Mouse (Mus musculus): ENCODE measurements around the gene Prf1.

Prf1 gene

GRCm38 (mm10) chr10:61297477-61297876, at the start of gene Prf1:
TSS of gene Prf1 (plus strand) at chr10:61297833.
- peak; percentile 25 for DNase-seq (ENCODE audit: low spot score)

- DNase-seq (ENCODE audit: low spot score), result no peak
Measured at GRCm38 (mm10) chr10:61248596-61249114, 49.0 kb upstream of the Prf1 start.

- DNase-seq (ENCODE audit: low spot score), result no peak
Measured at GRCm38 (mm10) chr10:61249951-61250350, 47.7 kb upstream of the Prf1 start.

- DNase-seq (ENCODE audit: low spot score), result no peak
Measured at GRCm38 (mm10) chr10:61254761-61255160, 42.9 kb upstream of the Prf1 start.

GRCm38 (mm10) chr10:61255190-61255589, 42.4 kb upstream of the Prf1 start:
- DNase-seq (ENCODE audit: low spot score), result no peak

- no peak for DNase-seq (ENCODE audit: low spot score)
Measured at GRCm38 (mm10) chr10:61256665-61257064, 41.0 kb upstream of the Prf1 start.

- DNase-seq (ENCODE audit: low spot score), result no peak
Measured at GRCm38 (mm10) chr10:61258131-61258530, 39.5 kb upstream of the Prf1 start.

GRCm38 (mm10) chr10:61261229-61262156, 36.1 kb upstream of the Prf1 start:
- no peak for DNase-seq (ENCODE audit: low spot score)

GRCm38 (mm10) chr10:61263606-61264005, 34.0 kb upstream of the Prf1 start:
- no peak for DNase-seq (ENCODE audit: low spot score)

GRCm38 (mm10) chr10:61267378-61267777, 30.3 kb upstream of the Prf1 start:
- no peak for DNase-seq (ENCODE audit: low spot score)

- DNase-seq (ENCODE audit: low spot score), result no peak
Measured at GRCm38 (mm10) chr10:61272089-61272626, 25.5 kb upstream of the Prf1 start.

GRCm38 (mm10) chr10:61272631-61273030, 25.0 kb upstream of the Prf1 start:
- no peak for DNase-seq (ENCODE audit: low spot score)

- no peak for DNase-seq (ENCODE audit: low spot score)
Measured at GRCm38 (mm10) chr10:61273081-61273843, 24.4 kb upstream of the Prf1 start, which contains the start of gene Adamts14. TSS of gene Adamts14 (minus strand) at chr10:61273438.

GRCm38 (mm10) chr10:61273844-61274215, 23.8 kb upstream of the Prf1 start:
- DNase-seq (ENCODE audit: low spot score), result no peak

GRCm38 (mm10) chr10:61274532-61274931, 23.1 kb upstream of the Prf1 start:
- no peak for DNase-seq (ENCODE audit: low spot score)

GRCm38 (mm10) chr10:61275669-61276110, 21.9 kb upstream of the Prf1 start:
- DNase-seq (ENCODE audit: low spot score), result no peak

- no peak for DNase-seq (ENCODE audit: low spot score)
Measured at GRCm38 (mm10) chr10:61277051-61277450, 20.6 kb upstream of the Prf1 start.

- DNase-seq (ENCODE audit: low spot score), result no peak
Measured at GRCm38 (mm10) chr10:61277918-61278674, 19.5 kb upstream of the Prf1 start.

GRCm38 (mm10) chr10:61281115-61281514, 16.5 kb upstream of the Prf1 start:
- no peak for DNase-seq (ENCODE audit: low spot score)

- no peak for DNase-seq (ENCODE audit: low spot score)
Measured at GRCm38 (mm10) chr10:61284309-61284708, 13.3 kb upstream of the Prf1 start.

- DNase-seq (ENCODE audit: low spot score), result no peak
Measured at GRCm38 (mm10) chr10:61285271-61285670, 12.4 kb upstream of the Prf1 start.

- DNase-seq (ENCODE audit: low spot score), result no peak
Measured at GRCm38 (mm10) chr10:61286246-61286645, 11.4 kb upstream of the Prf1 start.
